Mouse (Mus musculus): ENCODE measurements around the gene Eid2b.
A peak's percentile ranks its signal among the peaks of the same experiment; 100 is the strongest.
"Not testable (repeated sequence)": the region's sequence is repeated elsewhere in the genome, so short reads cannot be mapped to it uniquely, and the experiment has no call there.

Eid2b gene

DNA sequence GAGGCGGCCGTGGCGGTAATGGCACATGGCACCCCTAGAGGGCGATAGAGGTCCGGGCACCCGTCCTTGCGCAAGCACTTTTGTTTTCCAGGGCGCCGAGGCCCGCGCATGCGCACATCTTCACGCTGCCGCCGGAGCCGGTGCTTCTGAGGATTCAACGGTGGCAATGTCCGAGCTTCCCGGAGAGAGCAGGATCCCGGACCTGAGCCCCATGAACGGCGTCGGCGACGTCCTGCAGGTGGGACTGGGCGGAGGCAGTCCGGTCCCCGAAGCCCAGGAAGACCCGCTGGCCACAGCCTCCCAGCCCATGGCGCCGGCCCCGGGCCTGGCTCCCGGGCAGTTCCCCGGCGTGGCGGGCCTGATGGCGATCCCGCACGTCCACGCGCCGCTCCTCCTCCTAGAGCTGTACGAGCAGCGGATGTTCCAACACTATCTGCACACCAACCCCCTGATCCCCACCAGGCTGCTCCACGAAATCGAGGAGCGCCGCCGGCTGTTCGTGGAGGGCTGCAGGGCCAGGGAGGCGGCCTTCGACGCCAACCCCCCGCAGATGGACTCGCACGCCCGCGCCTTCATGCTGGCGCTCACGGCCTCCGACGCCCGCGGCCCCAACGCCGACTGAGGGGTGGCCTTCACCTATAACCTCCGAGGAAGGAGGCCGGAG is at the start of gene Eid2b:
Gene Eid2b, plus strand, starts transcription at position 125 of the 664 bp plus-strand sequence.
- peak; percentile 86 for DNase-seq (ENCODE audit: low read depth)

GRCm38 (mm10) chr7:28243943-28244342 is 33.6 kb upstream of the Eid2b start:
- not testable (repeated sequence) for DNase-seq (ENCODE audit: low read depth)

DNA sequence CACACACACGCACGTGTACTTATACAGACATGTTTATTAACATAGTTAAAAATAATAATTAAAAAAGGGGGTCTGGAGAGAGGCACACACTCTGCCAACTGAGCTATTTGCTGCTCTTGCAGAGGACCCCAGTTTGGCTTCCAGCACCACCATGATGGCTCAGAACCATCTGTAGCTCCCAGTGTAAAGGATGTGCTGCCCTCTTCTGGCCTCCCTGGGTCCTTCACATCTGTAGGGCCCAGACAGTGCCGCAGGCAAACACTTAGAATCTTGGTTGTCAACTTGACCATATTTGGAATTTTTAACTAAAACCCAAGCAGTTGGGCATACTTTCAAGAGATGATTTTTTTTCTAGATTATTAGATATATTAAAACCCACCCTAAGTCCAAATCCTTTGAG is 28.6 kb upstream of the Eid2b start:
- no peak for DNase-seq (ENCODE audit: low read depth)

GRCm38 (mm10) chr7:28251976-28252375 is 25.6 kb upstream of the Eid2b start:
- no peak for DNase-seq (ENCODE audit: low read depth)

DNA sequence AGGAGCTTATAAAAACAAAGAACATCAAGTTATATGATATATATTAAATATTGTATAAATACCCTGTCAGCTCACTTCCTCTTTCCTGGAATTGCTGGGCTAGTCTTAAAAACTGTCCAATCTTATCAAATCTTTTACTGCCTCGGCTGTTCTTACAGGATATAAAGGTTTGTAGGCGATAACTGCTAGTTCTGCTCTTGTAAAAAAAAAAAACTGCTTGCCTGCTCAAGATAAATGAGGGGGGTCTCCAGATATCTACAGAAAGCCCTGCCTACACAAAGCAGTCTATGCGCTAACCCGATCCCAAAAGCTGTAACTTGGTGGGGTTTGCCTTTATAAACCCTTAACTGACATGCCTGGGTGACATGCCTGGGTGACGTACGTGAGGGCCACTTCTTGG is 22.9 kb upstream of the Eid2b start:
- DNase-seq (ENCODE audit: low read depth) = no peak

DNA sequence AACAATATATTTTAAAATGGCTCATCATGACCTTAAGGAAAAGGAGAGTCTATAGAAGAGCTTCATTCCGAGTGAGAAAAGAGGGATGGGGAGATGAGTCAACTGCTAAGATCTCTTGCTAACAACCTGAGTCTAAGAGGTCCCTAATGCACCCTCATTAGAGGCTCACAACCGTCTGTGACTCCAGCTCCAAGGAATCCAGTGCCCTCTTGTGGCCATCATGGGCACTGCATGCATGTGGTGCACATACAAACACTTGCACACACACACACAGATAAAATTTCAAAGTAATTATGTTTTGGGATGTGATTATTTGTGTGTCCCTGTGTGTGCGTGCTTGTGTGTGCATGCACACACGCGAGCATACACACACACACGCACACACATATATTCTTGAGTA is 22.1 kb upstream of the Eid2b start:
- DNase-seq (ENCODE audit: low read depth) = no peak

GRCm38 (mm10) chr7:28262861-28263260 is 14.7 kb upstream of the Eid2b start:
- DNase-seq (ENCODE audit: low read depth) = no peak

- DNase-seq (ENCODE audit: low read depth) = peak; percentile 76
Observed at GRCm38 (mm10) chr7:28263786-28264185, 13.8 kb upstream of the Eid2b start.

- no peak for DNase-seq (ENCODE audit: low read depth)
Observed at GRCm38 (mm10) chr7:28265391-28265790, 12.1 kb upstream of the Eid2b start.

DNA sequence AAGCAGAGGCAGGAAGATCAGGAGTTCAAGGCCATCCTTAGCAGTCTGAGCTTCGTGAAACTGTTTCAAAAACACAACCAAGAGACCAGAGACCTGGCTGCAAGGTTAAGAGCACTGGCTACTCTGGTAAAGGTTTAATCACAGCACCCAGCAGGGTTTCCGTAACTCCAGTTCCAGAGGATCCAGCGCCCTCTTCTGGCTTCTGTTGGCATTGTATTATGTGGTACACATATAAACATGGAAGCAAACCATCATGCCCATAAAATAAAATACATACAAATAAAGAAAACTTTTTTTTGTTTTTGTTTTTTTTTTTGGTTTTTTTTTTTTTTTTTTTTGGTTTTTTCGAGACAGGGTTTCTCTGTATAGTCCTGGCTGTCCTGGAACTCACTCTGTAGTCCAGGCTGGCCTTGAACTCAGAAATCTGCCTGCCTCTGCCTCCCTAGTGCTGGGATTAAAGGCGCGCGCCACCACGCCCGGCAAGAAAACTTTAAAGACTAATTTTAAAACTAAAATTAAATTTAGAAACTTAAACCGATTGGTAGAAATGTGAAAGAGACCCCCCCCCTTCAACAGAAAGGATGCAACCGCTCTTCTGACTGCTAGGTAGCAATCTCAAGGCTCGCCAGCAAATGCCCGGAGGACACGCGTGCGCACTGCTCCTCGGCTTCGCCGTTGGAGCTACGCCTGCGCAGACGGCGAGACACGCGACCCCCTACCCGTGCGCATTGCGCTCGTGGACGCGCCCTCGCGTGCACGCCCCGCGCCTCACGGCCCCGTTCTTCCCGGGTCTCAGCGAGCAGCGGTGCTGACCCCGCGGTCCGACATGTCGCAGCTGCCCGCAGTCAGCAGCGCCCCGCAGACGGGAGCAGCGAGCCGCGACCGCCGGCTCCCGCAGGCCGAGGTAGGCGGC is 10.2 kb upstream of the Eid2b start, which contains the start of gene Eid2:
Gene Eid2, plus strand, starts transcription at position 753 of the 913 bp plus-strand sequence.
- DNase-seq (ENCODE audit: low read depth) = peak; percentile 49

- no peak for DNase-seq (ENCODE audit: low read depth)
Observed at GRCm38 (mm10) chr7:28268042-28268531, 9.5 kb upstream of the Eid2b start.

GRCm38 (mm10) chr7:28268576-28268975 is 9.0 kb upstream of the Eid2b start:
- no peak for DNase-seq (ENCODE audit: low read depth)

DNA sequence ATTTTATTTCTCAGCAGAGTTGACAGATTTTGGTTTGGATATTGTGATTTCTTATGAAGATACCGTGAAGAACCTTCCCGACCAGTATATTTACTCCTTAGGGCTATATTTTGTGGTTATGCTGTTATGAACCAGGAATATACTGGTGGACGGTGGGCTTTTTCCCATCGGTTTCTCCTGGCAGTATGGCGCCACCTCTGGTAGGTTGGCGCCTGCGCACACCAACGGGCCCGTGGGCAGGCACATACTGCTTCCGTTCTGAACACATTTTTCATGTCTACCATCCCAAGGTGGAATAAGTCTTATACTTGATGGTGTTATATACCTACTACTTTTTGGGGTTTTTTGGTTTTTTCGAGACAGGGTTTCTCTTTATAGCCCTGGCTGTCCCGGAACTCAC is 8.2 kb upstream of the Eid2b start:
- no peak for DNase-seq (ENCODE audit: low read depth)

- DNase-seq (ENCODE audit: low read depth) = no peak
Observed at GRCm38 (mm10) chr7:28271761-28272160, 5.8 kb upstream of the Eid2b start.

GRCm38 (mm10) chr7:28277237-28277614 is 313 bp upstream of the Eid2b start:
- DNase-seq (ENCODE audit: low read depth) = no peak

- DNase-seq (ENCODE audit: low read depth) = no peak
Observed at GRCm38 (mm10) chr7:28278279-28278652, 727 bp downstream of the Eid2b start.

GRCm38 (mm10) chr7:28280630-28281029 is 3.1 kb downstream of the Eid2b start:
- DNase-seq (ENCODE audit: low read depth) = no peak

GRCm38 (mm10) chr7:28290165-28290564 is 12.6 kb downstream of the Eid2b start:
- DNase-seq (ENCODE audit: low read depth) = no peak

DNA sequence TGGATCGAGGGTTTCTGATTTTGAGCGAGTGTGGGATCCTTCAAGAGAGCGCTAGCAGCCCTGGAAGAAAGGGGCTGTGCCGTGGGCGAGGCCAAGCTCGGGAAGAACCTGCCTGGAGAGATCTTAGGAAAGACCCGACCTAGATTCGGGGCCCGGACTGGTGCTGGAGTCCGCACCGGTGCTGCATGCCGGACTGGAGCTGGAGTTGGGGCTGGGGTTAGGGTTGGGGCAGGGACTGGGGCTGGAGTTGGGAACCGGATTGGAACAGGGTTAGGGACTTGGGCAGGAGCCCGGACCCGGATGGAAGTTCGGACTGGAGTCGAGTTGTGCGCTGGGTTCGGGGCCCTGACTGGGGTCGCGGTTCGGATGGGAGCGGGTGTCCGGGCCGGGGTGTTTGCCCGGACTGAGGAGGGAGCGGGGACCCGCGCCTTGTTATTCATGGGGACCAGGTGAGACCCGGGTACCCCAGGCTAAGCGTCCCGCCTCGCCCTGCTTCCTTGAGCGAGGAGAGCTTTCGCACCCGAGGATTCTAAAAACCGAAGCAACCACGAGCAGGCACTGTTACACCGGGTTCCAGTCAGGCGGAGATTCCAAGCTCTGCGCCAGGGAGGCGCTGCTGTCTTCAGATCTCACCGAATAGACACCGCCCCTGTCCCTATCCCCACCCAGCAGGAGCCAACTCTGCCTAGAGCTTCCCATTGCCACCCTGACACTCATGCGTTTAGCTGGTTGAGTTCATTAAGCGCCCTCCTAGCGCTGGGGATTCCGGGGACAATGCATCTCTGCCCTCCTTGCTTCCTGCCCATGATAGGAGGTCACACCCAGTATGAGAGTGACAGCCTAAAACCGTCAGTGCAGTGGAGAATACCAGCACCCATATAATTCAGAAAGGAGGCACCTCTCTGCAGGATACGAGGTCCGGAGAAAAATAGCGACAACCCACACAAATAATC is 13.4 kb downstream of the Eid2b start, which contains the start of gene Selenov:
Gene Selenov, minus strand, starts transcription at position 549 of the 953 bp plus-strand sequence.
- no peak for DNase-seq (ENCODE audit: low read depth)

DNA sequence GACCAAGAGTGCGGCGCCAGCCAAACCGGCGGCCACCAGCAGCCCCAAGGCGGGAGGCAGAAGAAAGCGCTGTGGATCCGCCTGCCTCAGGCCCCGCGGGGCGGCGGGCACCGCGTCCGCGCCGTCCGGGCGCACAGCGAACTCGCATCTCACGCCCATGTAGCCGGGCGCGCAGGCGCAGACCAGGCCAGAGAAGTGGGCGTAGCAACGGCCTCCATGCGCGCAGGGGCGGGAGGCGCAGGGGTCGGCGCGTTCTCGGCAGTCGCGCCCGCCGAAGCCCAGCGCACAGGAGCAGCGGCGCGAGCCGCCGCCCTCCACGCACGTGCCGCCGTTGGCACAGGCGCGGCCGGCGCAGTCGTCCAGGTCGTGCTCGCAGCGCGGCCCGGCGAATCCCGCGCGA is 16.9 kb downstream of the Eid2b start:
- DNase-seq (ENCODE audit: low read depth) = no peak

GRCm38 (mm10) chr7:28298837-28299625 is 21.5 kb downstream of the Eid2b start:
- peak; percentile 74 for DNase-seq (ENCODE audit: low read depth)
